Mouse (Mus musculus) cortical plate, adult 2 months (tissue): Measurements from ENCODE around the gene Bbs9.

Source experiments
- CTCF ChIP-seq: fragments of 200-500 bp; IDR thresholded peaks from 2 replicates; pipeline ENCODE4 v1.5.1; 2011; ENCODE audit warnings: mild to moderate bottlenecking, control low read depth, low read length; ENCODE audit not compliant: insufficient read depth; ENCODE audit errors: extremely low read depth
- POLR2A ChIP-seq: fragments of 200-500 bp; IDR thresholded peaks from 2 replicates; pipeline ENCODE4 v1.6.1; 2011; ENCODE audit warnings: mild to moderate bottlenecking, low read length, control low read depth; ENCODE audit not compliant: insufficient read depth; ENCODE audit errors: extremely low read depth

GRCm38 (mm10) chr9:22593032-22593431 lies 117.5 kb downstream of the Bbs9 start:
- TF ChIP-seq POLR2A (no peak), CTCF (no peak)
